ENCODE assay signal across 8 mouse cellular contexts in genomic region chr3:58525652-58526407, GRCm38 (mm10). TPM values are rescaled to one million over a fixed set of nuclear protein-coding genes. Genes with fewer than 3 reads are reported as not detected.
DNase-seq lines count a peak whose midpoint lies in the region; ATAC-seq and TF ChIP-seq lines count a peak whose summit lies in the region.

Eif2a (plus strand) TSS chr3:58525821.
Serp1 (minus strand) TSS chr3:58525892.

- peak within 1 kb of the TSS; percentile 93 for H3K27ac ChIP-seq in embryonic facial prominence, embryonic 14.5 days (replicated peaks; ENCODE audit: low read depth, low read length)
- peak within 1 kb of the TSS; percentile 98 for H3K27ac ChIP-seq in heart, adult 2 months
- peak within 1 kb of the TSS; percentile 94 for H3K27ac ChIP-seq in limb, embryonic 13.5 days
- H3K27ac ChIP-seq in midbrain, embryonic 16.5 days (ENCODE audit: low read length): peak within 1 kb of the TSS; percentile 94

- H3K27me3 ChIP-seq in embryonic facial prominence, embryonic 14.5 days (replicated peaks; ENCODE audit: control insufficient read depth, insufficient read depth, low read length): no peaks in the 10 kb centered on the region
- no peaks in the 10 kb centered on the region for H3K27me3 ChIP-seq in heart, adult 2 months (ENCODE audit: control insufficient read depth, insufficient read depth, low read length)
- no peaks in the 10 kb centered on the region for H3K27me3 ChIP-seq in limb, embryonic 13.5 days
- H3K27me3 ChIP-seq in midbrain, embryonic 16.5 days (ENCODE audit: control insufficient read depth, insufficient read depth, low read depth, low read length): no peaks in the 10 kb centered on the region

- no peaks in the 10 kb centered on the region for H3K9me3 ChIP-seq in embryonic facial prominence, embryonic 14.5 days (ENCODE audit: control insufficient read depth, low read length)
- H3K9me3 ChIP-seq in limb, embryonic 13.5 days: no peaks in the 10 kb centered on the region
- H3K9me3 ChIP-seq in midbrain, embryonic 16.5 days (replicated peaks; ENCODE audit: control insufficient read depth, low read length, poor library complexity, severe bottlenecking): no peaks in the 10 kb centered on the region

- TF ChIP-seq EP300 in heart, adult 2 months (IDR thresholded peaks at IDR 0.05; ENCODE audit: insufficient read depth, low read depth, low read length): peak; percentile 62; the same call in 1 of the 2 replicates

- under 1% methylated on average over 31 of the region's 57 CpGs for WGBS in embryonic facial prominence, embryonic 14.5 days
- WGBS in heart, adult 2 months: under 1% methylated on average over 57 of the region's 57 CpGs
- under 1% methylated on average over 57 of the region's 57 CpGs for WGBS in limb, embryonic 13.5 days
- WGBS in midbrain, embryonic 16.5 days: under 1% methylated on average over 54 of the region's 57 CpGs

- intact Hi-C loops in heart, adult 2 months (cut with DNase I): loop anchor here (1.0 to 10.0 kb wide), 4 partner anchors 51 to 681 kb away; partner anchors contain the start of genes Pfn2 and Selenot

- peaks cover 28% of the 10 kb centered on the region for H3K36me3 ChIP-seq in embryonic facial prominence, embryonic 14.5 days (ENCODE audit: control insufficient read depth, insufficient read depth, low read length)
- peaks cover 24% of the 10 kb centered on the region for H3K36me3 ChIP-seq in heart, adult 2 months (ENCODE audit: control insufficient read depth, insufficient read depth, low read length)
- peaks cover 20% of the 10 kb centered on the region for H3K36me3 ChIP-seq in limb, embryonic 13.5 days
- peaks cover 6% of the 10 kb centered on the region; the same call in 1 of the 2 replicates for H3K36me3 ChIP-seq in midbrain, embryonic 16.5 days (ENCODE audit: control insufficient read depth, insufficient read depth, low read length)

- H3K9ac ChIP-seq in embryonic facial prominence, embryonic 14.5 days (ENCODE audit: low read depth, low read length): peak within 1 kb of the TSS; percentile 95
- peak within 1 kb of the TSS; percentile 95 for H3K9ac ChIP-seq in heart, adult 2 months (ENCODE audit: low read depth, low read length)
- H3K9ac ChIP-seq in limb, embryonic 13.5 days: peak within 1 kb of the TSS; percentile 96
- peak within 1 kb of the TSS; percentile 96 for H3K9ac ChIP-seq in midbrain, embryonic 16.5 days (ENCODE audit: low read depth, low read length)

- H3K4me1 ChIP-seq in embryonic facial prominence, embryonic 14.5 days (ENCODE audit: control insufficient read depth, insufficient read depth, low read length): peaks cover 18% of the 10 kb centered on the region
- H3K4me1 ChIP-seq in heart, adult 2 months (ENCODE audit: control insufficient read depth, insufficient read depth, low read length): peaks cover 2% of the 10 kb centered on the region
- peaks cover 19% of the 10 kb centered on the region for H3K4me1 ChIP-seq in limb, embryonic 13.5 days
- peaks cover 22% of the 10 kb centered on the region for H3K4me1 ChIP-seq in midbrain, embryonic 16.5 days (ENCODE audit: control insufficient read depth, insufficient read depth, low read length)

- peak within 1 kb of the TSS; percentile 95 for H3K4me3 ChIP-seq in embryonic facial prominence, embryonic 14.5 days (ENCODE audit: low read depth, low read length)
- H3K4me3 ChIP-seq in heart, adult 2 months: peak within 1 kb of the TSS; percentile 89
- peak within 1 kb of the TSS; percentile 96 for H3K4me3 ChIP-seq in limb, embryonic 13.5 days
- H3K4me3 ChIP-seq in midbrain, embryonic 16.5 days (ENCODE audit: low read depth, low read length): peak within 1 kb of the TSS; percentile 99

- DNase-seq in 3T3-L1 (ENCODE audit: low read depth, low spot score): peak; percentile 98
- peak; percentile 97 for DNase-seq in adrenal gland, postnatal 4 days (ENCODE audit: low spot score in 2 of 2)
- DNase-seq in embryonic facial prominence, embryonic 14.5 days (ENCODE audit: low spot score): peak; percentile 99
- DNase-seq in heart, adult 2 months: peak; percentile 98 to 100
- DNase-seq in kidney, adult 8-10 months: peak; percentile 99
- DNase-seq in spleen, postnatal 10 days (ENCODE audit: low spot score in 2 of 2): peak; percentile 95 to 97

- H3K4me2 ChIP-seq in embryonic facial prominence, embryonic 14.5 days (ENCODE audit: low read depth, low read length): peak within 1 kb of the TSS; percentile 82
- peak within 1 kb of the TSS; percentile 73 for H3K4me2 ChIP-seq in limb, embryonic 13.5 days (replicated peaks)
- peak within 1 kb of the TSS; percentile 85 for H3K4me2 ChIP-seq in midbrain, embryonic 16.5 days (ENCODE audit: low read length)

- peak; percentile 99 for ATAC-seq in embryonic facial prominence, embryonic 14.5 days (ENCODE audit: low read depth)
- ATAC-seq in limb, embryonic 13.5 days (ENCODE audit: low FRiP score, low read depth): peak; percentile 98
- ATAC-seq in midbrain, embryonic 16.5 days: peak; percentile 99

- H3K79me2 ChIP-seq in heart, adult 2 months (replicated peaks; ENCODE audit: control insufficient read depth, insufficient read depth, low read length): no peaks in the 10 kb centered on the region

- no peak for TF ChIP-seq CTCF in heart, adult 2 months (IDR thresholded peaks at IDR 0.05)

- TF ChIP-seq POLR2A in heart, adult 2 months (IDR thresholded peaks at IDR 0.05; ENCODE audit: insufficient read depth, low read depth, low read length): peak; percentile 88

RNA-seq across cellular contexts. Expression of gene Eif2a, which starts in this region (rescaled TPM):
- total RNA-seq in adrenal gland, postnatal 4 days (2021): 10 to 100 TPM; 69.8 to 72.9 TPM
- 52.8 and 54.6 TPM in 2 replicates for polyA plus RNA-seq in embryonic facial prominence, embryonic 14.5 days (2014; fragmentation: Nextera tagmentation; extraction: Ambion mirVana)
- 10 to 100 TPM; 32.0 to 42.0 TPM for total RNA-seq in heart, adult 2 months (2021)
- polyA plus RNA-seq in heart, adult 2 months (2012; rRNA removed): 9.3 and 27.5 TPM in 2 replicates
- 54.9 and 58.1 TPM in 2 replicates for polyA plus RNA-seq in limb, embryonic 13.5 days (2015; fragmentation: Nextera tagmentation; extraction: Ambion mirVana)
- 33.4 and 33.9 TPM in 2 replicates for polyA plus RNA-seq in midbrain, embryonic 16.5 days (2015; fragmentation: Nextera tagmentation; extraction: Ambion mirVana)

RNA-seq across cellular contexts. Expression of gene Serp1, which starts in this region (rescaled TPM):
- 10 to 100 TPM; 58.8 to 61.4 TPM for total RNA-seq in adrenal gland, postnatal 4 days (2021)
- polyA plus RNA-seq in embryonic facial prominence, embryonic 14.5 days (2014; fragmentation: Nextera tagmentation; extraction: Ambion mirVana): 176 and 184 TPM in 2 replicates
- 10 to 100 TPM; 12.2 to 12.3 TPM for total RNA-seq in heart, adult 2 months (2021)
- polyA plus RNA-seq in heart, adult 2 months (2012; rRNA removed): 6.8 and 9.0 TPM in 2 replicates
- polyA plus RNA-seq in limb, embryonic 13.5 days (2015; fragmentation: Nextera tagmentation; extraction: Ambion mirVana): 175 and 178 TPM in 2 replicates
- polyA plus RNA-seq in midbrain, embryonic 16.5 days (2015; fragmentation: Nextera tagmentation; extraction: Ambion mirVana): 48.5 and 52.4 TPM in 2 replicates

Comparison
In these comparisons a context has a peak if more than half of its experiments do, and no peak if none do; other contexts are left out.
1. Peak in every context shown above with its lines: DNase-seq, ATAC-seq, H3K4me3 ChIP-seq and H3K27ac ChIP-seq.
2. RNA of gene Serp1 (total RNA-seq): 58.8 to 61.4 TPM in adrenal gland, postnatal 4 days; 12.2 to 12.3 TPM in heart, adult 2 months; every median in the first group is over 4 times any median in the second.